Mouse (Mus musculus): Measurements from ENCODE around the gene 1700037H04Rik.

- no peak for TF ChIP-seq ZNF384 (IDR thresholded peaks at IDR 0.05; ENCODE audit: low read depth, low read length)
- TF ChIP-seq MAFK (IDR thresholded peaks at IDR 0.05; ENCODE audit: insufficient read depth, low read depth, low read length) = no peak
- no peak for TF ChIP-seq ZC3H11A (IDR thresholded peaks at IDR 0.05; ENCODE audit: borderline replicate concordance, low read depth, low read length)
- TF ChIP-seq CHD2 (IDR thresholded peaks at IDR 0.05; ENCODE audit: low read depth, low read length) = no peak
These were observed 18.1 kb upstream of the 1700037H04Rik start for GRCm38 (mm10) chr2:131177932-131178331.

Measured in ES-E14 (cell line).